Mouse (Mus musculus): ENCODE measurements around the gene Tle1.

GRCm38 (mm10) chr4:72127596-72127995 is 73.1 kb downstream of the Tle1 start:
- TF ChIP-seq CTCF (IDR thresholded peaks at IDR 0.05; ENCODE audit: extremely low read depth, insufficient read length, insufficient replicate concordance, low read depth, low read length) (no peak), POLR2A (IDR thresholded peaks at IDR 0.05; ENCODE audit: low read depth, low read length) (no peak)

Measured in small intestine, adult 2 months (tissue).